Mouse (Mus musculus): ENCODE results near the gene Ssh3.
"Not testable (repeated sequence)": the region's sequence is repeated elsewhere in the genome, so short reads cannot be mapped to it uniquely, and the experiment has no call there.

Ssh3 gene

DNA sequence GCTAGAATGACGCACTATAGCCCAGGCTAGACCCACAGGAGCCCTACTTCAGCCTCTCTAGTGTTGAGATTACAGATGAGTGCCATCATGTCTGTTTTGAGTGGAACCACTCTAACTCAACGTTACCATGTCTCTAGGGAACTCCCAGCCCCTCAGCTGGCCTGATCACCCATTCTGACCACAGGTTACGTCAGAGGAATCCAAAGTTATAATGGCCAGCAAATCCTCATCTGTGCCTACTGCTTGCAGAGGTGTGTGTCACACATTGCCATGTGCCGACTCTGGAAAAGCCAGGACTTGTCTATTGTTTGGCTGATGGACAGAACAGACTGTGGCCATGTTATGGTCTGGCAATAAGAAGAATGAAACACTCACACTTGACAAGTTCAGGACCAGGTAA, 26.4 kb upstream of the Ssh3 start:
- no peak for DNase-seq

DNA sequence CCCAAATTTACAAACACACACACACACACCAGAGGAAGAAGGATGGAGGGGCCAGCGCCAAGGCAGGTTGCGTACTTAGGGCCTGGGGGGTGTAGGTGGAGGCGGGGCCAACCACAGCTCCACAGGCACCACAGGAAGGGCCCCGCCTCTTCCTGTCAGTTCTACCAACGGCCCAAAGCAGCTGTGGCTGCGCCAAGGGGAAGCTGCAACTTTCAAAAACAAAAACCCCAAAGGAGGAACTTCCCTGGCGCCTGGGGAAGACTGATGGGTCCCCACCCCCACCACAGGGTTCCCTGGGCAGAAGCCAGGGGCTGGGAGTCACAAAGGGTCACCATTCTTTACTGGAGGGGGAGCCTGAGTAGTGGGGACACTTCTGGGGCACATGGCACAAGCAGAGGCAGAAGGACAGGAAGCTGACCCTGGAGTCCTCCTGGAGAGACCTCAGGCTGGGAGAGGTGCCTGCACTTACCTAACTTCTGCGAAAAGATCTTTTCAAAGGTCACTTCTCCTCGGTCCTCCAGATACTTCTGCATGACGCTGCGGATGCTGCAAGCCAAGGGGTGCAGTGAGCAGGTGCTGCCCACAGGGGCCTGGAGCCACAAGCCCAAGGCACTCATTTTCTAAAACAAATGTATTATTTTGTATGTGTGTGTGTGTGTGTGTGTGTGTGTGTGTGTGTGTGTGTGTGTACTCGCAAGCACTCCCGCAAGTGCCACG, 25.6 kb upstream of the Ssh3 start:
- DNase-seq = no peak

DNA sequence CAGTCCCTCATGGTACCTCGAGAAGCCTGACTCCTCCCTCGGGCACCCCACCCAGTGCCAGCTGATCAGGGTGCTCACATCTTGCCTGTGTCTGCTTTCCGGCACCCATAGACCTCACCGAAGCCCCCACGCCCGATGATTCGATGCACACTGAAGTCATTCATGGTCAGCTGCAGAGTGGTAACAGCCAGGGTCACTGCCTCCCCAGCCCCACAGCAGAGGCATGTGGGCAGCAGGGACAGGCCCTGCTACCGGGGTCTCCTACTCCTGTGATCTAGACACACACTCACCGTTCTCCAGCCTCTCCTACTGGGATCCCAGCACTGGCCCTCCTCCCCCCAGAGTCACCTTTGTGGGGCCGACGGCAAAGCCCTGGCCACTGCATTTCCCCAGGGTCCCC, 22.2 kb upstream of the Ssh3 start:
- no peak for DNase-seq

DNA sequence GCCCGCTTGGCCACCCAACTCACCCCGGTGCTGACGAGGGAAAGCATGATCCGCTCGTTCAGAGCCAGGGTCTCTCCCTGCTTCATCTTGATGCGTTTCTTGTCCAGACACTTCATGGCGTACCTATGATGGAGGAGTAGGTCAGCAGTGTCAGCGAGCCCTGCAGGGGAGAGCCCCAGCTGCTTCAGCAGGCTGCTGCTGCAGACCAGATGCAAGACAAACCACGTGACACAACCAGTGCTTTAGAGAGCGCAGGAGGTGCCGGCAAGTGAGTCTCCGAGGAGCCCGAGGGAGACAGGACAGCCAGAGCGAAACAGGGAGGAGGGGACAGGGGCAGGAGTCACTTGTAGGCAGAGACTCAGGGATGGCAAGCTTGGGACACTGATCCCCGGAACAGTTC, 21.8 kb upstream of the Ssh3 start:
- DNase-seq = no peak

DNA sequence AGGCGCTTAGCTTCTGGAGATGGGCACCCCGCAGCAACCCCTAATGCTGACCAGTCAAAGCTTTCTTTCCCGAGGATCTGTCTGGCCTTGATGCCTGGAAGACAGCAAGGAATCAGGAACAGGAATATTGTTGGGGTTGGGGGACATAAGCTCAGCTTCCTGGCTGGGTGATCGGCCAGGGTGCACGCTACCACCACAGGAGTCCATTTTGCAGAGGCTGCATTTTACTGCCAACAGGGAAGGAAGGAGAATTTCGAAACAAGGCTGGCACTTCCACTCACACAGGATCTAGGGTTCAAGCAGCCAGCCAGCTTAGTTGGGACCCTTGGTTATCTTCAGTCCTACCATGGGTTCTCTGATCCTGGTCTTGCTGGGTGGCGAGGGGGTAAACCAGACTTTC, 14.7 kb upstream of the Ssh3 start:
- no peak for DNase-seq

DNA sequence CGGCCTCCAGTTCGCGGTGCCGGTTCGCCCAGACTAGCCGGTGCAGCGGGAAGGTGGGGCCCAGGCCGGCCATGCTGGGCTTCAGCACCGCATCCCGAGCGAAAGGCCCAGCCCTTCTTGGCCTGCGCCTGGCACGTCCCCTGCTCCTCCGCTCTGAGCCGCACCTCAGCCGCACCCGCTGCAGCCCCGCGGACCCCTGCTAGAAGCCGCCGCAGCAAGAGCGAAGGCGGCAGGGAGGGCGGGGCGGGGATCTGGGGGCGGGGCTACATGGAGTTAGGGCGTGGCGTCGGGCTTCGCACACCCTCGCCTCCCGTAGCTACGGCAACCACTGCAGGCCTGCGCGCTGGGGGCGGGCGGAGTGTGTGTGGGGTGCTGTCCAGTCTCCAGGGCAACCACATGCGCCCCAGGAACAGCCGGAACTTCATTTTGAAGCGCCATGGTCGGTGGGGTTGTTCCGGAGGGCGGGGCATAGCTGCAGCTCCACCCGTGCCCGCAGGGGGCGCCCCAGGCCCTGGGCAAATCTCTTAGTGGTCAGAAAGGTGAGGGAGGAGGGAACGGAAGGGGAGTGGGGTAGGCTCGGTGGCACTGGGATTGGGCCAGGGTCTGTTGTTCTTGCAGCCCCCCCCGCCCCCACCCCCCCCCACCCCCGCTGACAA, 14.0 kb upstream of the Ssh3 start, which contains the start of gene Ankrd13d:
Gene Ankrd13d (minus strand): TSS at position 240 of the 656 bp plus-strand sequence.
- DNase-seq = peak; percentile 89

DNA sequence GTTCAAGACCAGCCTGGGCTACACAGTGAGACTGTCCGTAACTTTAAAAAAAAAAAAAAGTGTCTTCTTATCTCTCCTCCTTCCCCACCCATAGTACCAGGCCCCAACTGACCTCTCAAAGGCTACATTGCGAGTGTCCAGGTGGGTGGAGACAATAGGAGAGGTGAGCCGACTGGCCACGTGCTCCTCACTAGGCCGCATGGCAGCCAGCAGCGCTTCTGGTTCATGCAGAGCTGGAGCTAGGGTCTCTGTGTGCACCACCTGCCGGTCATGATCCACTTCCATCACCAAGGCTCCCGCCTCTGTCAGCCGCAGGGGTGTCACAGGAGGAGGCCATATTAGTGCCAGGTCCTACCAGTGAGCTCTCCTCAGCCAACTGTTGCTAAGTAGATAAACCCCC, 11.4 kb upstream of the Ssh3 start:
- DNase-seq = no peak

DNA sequence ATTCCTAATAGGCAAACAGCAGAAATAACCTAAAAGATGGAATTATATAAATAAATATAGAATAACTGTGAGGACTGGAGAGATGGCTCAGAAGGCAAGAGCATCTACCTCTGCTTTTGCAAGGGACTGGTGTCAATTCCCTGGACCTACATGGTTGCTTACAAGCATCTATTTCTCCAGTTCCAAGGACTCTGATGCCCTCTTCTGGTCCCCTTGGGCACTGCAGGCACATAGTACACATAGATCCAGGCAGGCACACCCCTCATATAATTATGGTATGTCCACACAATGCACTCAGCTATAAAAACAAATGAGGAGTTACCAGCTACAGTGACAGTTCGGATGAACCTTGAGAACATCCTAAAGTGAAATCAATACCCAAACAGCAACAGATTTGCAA, 10.5 kb upstream of the Ssh3 start:
- no peak for DNase-seq

DNA sequence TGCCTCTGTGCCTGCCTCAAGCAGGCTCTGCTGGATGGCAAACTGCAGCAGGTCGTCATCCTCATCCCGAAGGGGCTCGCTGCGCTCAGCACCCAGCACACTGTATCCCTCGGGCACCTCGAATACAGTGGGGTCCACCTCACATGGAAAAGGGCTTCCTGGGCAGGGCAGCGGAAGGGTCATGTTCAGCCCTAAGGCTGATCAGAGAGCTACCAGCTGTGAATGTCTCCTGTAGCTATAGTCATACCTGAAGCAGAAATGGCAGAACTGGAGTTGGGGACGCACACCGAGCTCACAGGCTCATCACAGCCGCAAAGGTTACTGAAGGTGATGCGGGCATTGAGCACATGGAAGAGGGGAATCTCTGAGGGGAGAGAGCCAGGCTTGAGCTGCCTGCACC, 2.0 kb upstream of the Ssh3 start:
- DNase-seq = peak; percentile 24

DNA sequence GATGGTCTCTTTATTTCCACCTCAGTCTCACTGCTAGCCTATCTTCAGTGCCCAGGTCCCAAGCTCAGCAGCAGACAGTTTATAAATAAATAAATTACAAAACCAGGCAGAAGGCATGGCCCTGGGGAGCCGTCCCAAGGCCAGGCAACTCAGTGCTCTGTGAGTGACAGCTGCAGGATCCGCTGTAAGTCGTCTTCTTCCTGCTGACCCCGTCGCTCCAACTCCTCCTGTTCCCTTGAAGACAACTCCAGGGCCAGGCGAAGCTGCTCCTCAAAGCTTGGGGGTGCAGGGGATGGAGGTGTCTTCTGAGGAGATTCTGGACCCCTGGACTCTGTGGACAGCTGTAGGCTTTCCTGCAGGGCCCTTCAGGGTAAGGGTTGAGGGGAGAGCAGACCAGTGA, 1.2 kb upstream of the Ssh3 start:
- peak; percentile 48 for DNase-seq

DNA sequence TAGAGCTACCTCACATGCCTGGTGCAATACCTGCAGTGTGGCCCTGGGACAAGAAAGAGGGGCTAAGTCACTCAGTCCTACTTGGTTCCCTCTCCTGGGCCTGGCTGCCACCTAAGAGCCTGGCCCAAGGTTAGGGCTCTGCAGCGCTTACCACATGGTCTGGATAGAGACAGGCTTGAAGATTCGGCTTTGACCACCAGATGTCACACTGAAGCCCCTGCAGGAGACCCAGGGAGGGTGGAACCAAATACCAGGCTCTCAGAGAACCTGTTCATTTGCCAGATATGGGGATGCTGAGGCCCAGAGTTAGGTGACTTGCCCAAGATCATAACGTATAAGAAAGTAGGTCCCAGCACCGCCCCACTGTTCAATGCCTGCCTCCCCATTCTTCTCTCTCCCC, 3.0 kb downstream of the Ssh3 start:
- DNase-seq = peak; percentile 15

DNA sequence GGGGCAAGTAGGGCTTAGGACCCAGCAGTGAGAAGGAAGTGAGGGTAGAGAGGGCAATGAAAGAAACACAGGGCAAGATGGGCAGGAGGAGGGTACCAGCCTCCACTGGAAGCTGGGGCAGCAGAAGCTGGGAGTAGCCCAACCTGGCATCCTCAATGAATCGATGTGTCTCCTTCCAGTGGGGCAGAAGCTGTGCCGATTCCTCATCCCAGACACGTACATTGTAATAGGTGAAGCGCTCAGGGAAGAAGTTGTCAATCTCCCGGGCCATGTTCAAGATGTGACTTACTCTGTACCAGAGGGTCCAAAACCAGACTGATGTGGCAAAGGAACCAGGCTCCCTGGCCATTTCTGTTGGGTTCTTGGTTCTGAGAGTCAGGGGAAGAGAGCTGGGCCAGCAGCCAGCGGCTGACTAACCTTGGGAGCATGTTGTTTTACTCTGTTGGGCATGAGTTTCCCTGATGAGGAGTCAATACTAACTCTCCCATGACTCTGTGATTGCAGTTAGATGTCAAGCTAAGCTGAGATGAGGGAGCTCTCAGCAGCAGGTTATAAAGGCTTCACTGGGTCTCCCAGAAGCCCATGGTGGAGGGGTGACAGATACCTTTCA, 4.7 kb downstream of the Ssh3 start:
- DNase-seq = no peak

DNA sequence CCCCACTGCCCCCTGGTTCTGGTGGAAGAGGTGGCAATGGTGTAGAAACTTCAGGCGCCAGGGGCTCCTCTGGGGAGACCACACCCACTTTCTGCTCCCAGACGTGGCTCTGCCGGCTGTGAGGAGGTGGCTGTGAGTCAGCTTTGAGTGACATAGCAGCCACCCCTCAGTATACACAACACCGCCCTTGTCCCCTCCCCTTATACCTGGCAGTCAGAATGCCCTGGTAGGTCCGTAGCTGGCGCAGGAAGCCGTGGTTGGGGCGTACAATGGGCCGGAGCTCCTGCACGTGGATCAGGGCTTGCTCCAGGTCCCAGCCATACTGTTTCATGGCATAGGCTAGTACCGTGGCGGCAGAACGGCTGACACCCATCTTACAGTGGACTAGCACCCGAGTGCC, 5.3 kb downstream of the Ssh3 start:
- DNase-seq = peak; percentile 39

DNA sequence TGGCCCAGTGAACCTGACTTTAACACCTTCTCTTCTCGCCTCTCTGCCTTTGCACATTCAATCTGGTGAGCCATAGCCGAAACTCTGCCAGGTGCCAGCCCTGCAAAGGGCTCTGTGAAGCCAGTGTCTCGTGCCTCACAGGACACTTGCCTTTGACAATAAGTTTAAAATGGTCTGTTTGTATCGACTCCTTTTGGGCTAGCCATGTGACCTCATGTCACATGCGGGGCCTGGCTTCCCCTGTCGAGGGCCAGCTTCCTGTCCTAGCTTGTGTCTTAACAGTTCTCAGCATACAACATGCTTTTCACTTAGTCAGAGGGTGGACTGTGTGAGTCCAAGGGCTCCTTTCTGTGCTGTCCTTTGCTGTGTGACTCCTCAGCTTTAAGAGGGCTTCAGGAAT, 6.2 kb downstream of the Ssh3 start:
- DNase-seq = no peak

DNA sequence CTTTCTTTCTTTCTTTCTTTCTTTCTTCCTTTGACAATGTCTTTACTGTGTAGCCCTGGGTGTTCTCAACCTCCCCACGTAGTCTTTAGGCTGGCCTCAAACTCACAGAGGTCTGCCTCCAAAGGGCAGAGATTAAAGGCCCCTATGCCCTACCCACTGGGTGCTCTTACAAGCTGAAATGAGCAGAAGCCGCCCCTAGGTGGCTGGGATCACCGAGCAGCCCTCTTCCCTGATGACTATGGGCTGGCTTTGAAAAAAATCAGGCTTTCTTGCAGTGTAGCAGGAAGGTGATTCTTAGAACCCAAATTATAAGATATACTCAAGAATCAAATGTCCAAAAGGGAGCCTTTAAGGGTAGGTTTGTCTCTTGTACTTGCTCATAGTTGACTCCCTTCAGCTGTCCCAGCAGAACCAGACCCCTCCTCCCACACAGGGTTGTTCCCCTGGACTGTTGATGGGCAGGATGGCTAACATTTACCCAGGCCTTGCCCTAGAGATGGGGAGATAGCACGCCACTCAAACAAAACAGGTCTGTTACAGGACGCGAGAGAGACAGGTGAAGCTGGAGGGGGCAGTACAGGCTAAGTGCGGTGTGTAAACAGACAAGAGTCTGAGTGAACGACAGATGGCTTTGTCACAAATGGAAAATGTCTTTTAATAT, 7.8 kb downstream of the Ssh3 start:
- DNase-seq = peak; percentile 17

DNA sequence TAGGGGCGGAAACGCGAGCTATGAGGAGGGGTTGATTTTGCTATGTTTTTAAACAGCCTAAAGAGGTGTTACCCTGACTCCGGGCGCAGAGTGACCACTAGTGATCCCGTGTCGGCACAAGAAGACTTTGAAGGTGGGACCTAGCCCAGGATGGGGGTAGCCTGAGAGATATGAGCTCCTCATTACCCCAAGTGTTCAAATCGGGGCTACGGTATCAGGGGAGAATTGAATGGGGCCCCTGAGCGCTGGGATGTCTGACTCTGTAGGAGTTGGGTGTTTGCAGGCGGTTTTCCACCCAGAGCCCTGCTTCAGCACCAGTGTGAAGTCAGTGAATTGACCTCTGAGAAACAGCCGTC, 11.1 kb downstream of the Ssh3 start:
- DNase-seq = no peak

DNA sequence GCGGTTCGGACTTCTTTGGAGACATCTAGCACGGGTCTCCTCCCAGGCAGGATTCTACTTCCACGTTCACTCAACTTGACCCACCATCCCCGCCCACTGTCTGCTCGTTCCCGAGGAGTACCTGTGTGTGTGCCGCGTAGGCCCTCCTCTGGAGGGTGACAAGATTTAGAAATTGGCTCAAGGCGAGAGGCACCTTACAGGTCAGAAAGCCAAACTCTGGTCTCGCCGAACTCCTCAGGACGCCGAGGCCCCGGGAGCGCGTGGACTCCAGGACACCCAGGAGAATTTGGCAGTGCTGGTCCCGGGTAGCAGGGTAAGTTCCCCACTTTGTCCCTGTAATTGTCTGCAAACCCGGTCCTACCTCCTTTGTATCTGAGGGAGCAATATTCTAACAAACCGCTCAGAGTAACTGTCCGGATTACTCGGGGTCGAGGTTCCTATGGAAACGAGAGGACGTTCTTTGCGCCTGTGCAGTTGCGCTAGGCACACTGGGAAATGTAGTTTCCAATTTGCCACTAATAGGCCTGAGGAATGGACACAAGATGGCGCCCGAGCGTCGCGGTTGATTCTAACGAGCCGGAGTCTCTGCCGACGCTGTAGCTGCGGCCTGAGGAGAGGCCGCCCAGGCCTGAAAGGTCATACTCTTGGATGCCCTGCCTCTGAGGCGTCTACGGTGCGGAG, 11.6 kb downstream of the Ssh3 start:
- DNase-seq = peak; percentile 92

DNA sequence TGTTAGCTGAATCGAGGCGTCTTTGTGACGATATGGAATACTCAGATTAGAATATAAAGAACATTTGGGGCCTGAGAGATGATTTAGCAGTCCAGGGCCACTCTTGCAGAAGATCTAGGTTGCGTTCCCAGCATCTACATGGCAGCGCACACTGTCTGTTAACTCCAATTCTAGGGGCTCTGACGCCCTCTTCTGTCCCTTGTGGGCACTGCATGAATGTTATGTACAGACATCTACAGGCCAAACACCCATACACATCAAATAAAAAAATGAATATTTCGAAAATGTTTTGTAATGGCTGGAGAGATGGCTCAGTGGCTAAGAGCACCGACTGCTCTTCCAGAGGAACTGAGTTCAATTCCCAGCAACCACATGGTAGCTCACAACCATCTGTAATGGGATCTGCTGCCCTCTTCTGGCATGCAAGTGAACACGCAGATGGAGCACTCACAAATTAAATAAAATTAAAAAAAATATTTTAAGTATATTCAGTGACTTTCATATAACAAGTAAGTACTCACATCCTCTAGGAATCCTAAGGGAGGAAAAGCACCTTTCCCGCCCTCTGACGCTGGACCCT, 13.3 kb downstream of the Ssh3 start:
- DNase-seq = no peak

DNA sequence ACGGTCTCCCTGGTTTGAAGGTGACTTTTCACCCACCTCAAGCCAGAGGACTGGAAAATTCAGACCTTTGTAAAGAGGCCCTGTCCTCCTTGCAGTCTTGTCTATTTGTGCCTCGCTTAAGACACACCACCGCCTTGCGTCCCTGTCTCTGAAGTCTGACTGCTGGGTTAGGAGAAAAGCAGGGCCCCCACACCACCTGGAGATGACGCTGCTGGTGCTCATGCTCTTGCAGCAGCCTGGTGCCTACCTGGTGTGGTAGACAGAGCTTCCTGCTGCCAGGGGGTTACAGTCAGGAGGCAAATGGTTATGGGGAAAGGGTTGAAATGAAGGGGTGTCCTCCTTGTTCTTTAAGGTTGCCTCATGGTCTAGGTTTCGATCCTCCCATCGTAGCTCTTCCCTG, 14.8 kb downstream of the Ssh3 start:
- DNase-seq = no peak

DNA sequence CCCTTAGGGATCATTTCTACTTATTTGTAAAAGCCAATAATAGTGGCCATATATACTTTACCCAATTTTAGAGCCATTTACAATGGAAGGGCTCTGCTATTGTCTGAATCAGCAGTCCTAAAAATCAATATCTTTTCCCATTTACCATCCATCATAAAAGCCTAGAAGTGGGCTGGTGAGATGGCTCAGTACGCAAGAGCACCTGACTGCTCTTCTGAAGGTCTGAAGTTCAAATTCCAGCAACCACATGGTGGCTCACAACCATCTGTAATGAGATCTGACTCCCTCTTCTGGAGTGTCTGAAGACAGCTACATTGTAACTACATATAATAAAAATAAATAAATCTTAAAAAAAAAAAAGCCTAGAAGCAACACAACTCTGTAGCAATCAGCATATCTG, 20.3 kb downstream of the Ssh3 start:
- DNase-seq = not testable (repeated sequence)

DNA sequence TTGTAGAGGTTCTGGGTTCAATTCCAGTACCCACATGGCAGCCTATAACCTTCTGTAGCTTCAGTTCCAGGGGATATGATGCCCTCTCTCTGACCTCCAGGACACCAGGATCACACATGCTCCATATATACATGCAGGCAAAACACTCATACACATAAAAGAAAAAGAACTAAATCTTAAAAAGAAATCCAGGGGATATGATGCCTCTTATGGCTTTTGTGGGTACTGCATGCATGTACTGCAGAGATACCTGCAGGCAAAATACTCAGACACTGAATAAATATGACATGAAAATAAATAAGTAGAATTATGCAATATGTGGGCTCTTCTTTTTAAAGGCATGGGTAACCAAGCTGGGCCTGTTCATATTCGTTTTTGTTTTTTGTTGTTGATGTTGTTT, 22.0 kb downstream of the Ssh3 start:
- DNase-seq = no peak

DNA sequence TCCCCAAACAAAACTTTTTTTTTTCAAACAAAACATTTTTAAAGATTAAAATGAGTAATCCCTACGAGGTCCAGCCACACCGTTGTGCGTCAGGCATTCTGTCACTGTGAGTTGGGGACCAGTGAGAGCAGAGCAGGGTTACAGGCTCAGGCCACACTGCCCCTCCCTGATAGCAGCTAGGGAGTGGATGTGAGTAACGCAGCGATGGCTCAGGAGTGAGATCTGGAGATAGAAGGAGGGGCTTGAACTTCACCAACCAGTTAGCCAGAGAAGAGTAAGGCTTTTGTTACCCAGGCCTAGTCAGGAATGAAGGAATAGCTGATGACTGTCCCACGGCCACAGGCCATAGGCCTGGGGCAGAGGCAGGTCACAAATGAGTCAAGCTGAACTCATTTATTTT, 24.2 kb downstream of the Ssh3 start:
- no peak for DNase-seq

DNA sequence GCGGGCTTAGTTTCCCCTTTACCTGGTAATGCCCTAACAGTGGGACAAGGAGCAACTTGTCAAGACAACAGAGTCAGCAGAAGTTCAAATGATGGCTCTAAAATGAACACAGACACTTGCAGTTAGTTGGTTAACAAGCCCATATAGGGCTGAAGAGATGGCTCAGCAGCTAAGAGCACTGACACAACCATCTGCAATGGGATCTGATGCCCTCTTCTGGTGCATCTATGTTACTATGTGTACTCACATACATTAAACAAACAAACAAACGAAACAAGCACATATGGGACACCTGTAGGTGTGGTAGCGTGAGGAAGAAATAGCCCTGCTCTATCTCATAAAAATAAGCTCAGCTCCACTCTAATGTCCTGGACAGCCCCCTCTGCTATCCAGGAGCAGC, 26.6 kb downstream of the Ssh3 start:
- DNase-seq = no peak

Measured in cerebellum, adult 9-11 months (tissue).